ENCODE assay signal across 14 mouse cellular contexts in the genomic region with DNA sequence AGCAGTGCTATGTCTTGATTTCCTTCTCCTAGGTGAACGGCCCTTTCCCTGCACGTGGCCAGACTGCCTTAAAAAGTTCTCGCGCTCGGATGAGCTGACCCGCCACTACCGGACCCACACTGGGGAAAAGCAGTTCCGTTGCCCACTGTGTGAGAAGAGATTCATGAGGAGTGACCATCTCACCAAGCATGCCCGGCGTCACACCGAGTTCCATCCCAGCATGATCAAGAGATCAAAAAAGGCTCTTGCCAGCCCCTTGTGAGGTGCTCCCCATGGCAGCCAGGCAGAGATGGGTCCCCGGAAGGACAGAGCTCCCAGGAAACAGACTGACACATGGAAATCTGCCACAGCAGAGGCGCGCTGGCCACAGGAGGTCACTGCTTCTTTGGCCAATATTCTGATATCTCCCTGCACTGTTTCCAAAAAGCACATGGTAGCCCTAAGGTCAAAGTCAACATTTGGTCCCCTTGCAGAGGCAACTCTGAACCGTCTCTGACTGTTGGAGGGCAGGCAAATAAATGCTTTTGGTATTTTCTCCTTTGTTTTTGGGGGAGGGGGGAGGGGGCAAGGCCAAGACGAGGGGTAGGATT.
"Had no signal": no experiment of that assay in that cellular context is flagged by ENCODE, and none has a peak within 500 bp of the region (broad histone marks: within the 10 kb centered on the region; RNA-seq: fewer than 3 reads in every experiment).

No protein-coding gene starts in this region.

- H3K27me3 ChIP-seq: liver, embryonic 13.5 days; lung, embryonic 15.5 days; megakaryocyte, embryonic 14.5 days; midbrain, embryonic 15.5 days; neural tube, embryonic 12.5 days had no signal

- H3K36me3 ChIP-seq: limb, embryonic 10.5 days; liver, embryonic 13.5 days; midbrain, embryonic 15.5 days; neural tube, embryonic 12.5 days had no signal

- H3K4me3 ChIP-seq: left cerebral cortex, adult 2 months; limb, embryonic 10.5 days; liver, embryonic 13.5 days; lung, embryonic 15.5 days; megakaryocyte, embryonic 14.5 days; midbrain, embryonic 15.5 days; neural tube, embryonic 12.5 days had no signal

- H3K4me1 ChIP-seq: midbrain, embryonic 15.5 days; neural tube, embryonic 12.5 days had no signal

- H3K9ac ChIP-seq: liver, embryonic 13.5 days; liver, postnatal 0 days; lung, embryonic 15.5 days; midbrain, embryonic 15.5 days; neural tube, embryonic 12.5 days had no signal

- H3K27ac ChIP-seq: left cerebral cortex, adult 2 months; limb, embryonic 10.5 days; liver, embryonic 13.5 days; lung, embryonic 15.5 days; macrophage; midbrain, embryonic 15.5 days; neural tube, embryonic 12.5 days; stomach, postnatal 0 days had no signal

- DNase-seq: kidney, postnatal 10 days; kidney, postnatal 4 days; liver, embryonic 13.5 days; liver, postnatal 0 days; lung, postnatal 14 days; thymus, postnatal 4 days had no signal
